ENCODE assay signal across 20 mouse cellular contexts in the genomic region with DNA sequence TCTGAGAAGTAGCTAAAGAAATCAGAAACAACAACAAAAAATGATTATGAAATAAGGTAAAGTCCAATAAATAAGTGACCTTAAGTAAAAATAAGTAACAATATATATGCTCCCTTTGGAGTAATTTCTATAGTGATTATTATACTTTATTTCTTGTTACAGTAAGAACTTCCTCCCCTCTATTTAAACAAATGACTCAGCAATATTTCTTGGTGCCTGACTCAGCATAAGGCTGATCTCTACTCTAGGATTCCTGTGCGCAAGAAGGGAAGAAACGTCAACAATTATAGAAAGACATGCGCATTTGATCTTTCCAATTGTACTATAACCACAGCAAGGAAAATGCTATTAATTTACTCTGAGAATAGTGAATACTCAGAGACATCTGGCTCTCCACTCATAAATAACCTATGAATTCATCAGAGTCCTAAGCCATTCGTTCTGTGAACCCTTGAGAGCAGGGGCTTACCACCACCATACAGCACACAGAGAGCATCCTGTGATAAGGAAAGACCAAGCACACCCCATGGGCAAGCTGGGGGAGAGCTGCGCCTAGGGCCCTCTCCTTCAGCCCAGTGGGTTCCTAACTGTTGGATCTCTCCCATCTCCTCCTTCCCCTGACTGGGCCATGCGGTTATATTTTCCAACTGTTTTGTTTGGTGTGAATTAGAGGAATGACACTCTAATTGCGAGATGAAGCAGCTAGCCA.
DNase-seq lines count a peak whose midpoint lies in the region; ATAC-seq and TF ChIP-seq lines count a peak whose summit lies in the region.
"Had no signal": no experiment of that assay in that cellular context is flagged by ENCODE, and none has a peak within 500 bp of the region (broad histone marks: within the 10 kb centered on the region; RNA-seq: fewer than 3 reads in every experiment).

No protein-coding gene starts in this region.

- no peak overlapping the region for H3K4me3 ChIP-seq in ES-E14 (ENCODE audit: insufficient read depth in 1 of 2, low read depth in 1 of 2, low read length in 2 of 2, poor library complexity in 1 of 2, severe bottlenecking in 1 of 2)
- no peak overlapping the region for H3K4me3 ChIP-seq in liver, postnatal 0 days (ENCODE audit: low read depth, low read length)
- no peak overlapping the region for H3K4me3 ChIP-seq in midbrain, embryonic 16.5 days (ENCODE audit: low read depth, low read length)
- H3K4me3 ChIP-seq: erythroblast, embryonic 14.5 days; forebrain, embryonic 15.5 days; hindbrain, embryonic 12.5 days; limb, embryonic 15.5 days; midbrain, embryonic 15.5 days had no signal

- no peak overlapping the region for H3K4me2 ChIP-seq in liver, postnatal 0 days (ENCODE audit: low read depth, low read length)
- no peak overlapping the region for H3K4me2 ChIP-seq in midbrain, embryonic 16.5 days (ENCODE audit: low read length)
- H3K4me2 ChIP-seq: forebrain, embryonic 15.5 days; heart, embryonic 11.5 days; hindbrain, embryonic 12.5 days; limb, embryonic 15.5 days; midbrain, embryonic 15.5 days had no signal

- no peak overlapping the region for H3K27ac ChIP-seq in ES-E14 (ENCODE audit: insufficient read depth, low read depth, low read length, poor library complexity, severe bottlenecking)
- no peak overlapping the region for H3K27ac ChIP-seq in liver, postnatal 0 days (ENCODE audit: low read depth)
- H3K27ac ChIP-seq in midbrain, embryonic 16.5 days (ENCODE audit: low read length): no peak overlapping the region
- H3K27ac ChIP-seq: forebrain, embryonic 15.5 days; hindbrain, embryonic 12.5 days; limb, embryonic 15.5 days; midbrain, embryonic 15.5 days had no signal

- H3K9ac ChIP-seq in ES-E14 (ENCODE audit: insufficient read depth, low read depth, low read length, poor library complexity, severe bottlenecking): no peak overlapping the region
- no peak overlapping the region for H3K9ac ChIP-seq in liver, postnatal 0 days (replicated peaks)
- no peak overlapping the region for H3K9ac ChIP-seq in midbrain, embryonic 16.5 days (ENCODE audit: low read depth, low read length)
- H3K9ac ChIP-seq: forebrain, embryonic 15.5 days; hindbrain, embryonic 12.5 days; limb, embryonic 15.5 days; midbrain, embryonic 15.5 days had no signal

- TF ChIP-seq CTCF in liver, postnatal 0 days (IDR thresholded peaks at IDR 0.05; ENCODE audit: low read depth): no peak

- H3K27me3 ChIP-seq in liver, postnatal 0 days (ENCODE audit: insufficient read depth, low read length): no peaks in the 10 kb centered on the region
- no peaks in the 10 kb centered on the region for H3K27me3 ChIP-seq in midbrain, embryonic 16.5 days (ENCODE audit: control insufficient read depth, insufficient read depth, low read depth, low read length)
- H3K27me3 ChIP-seq: forebrain, embryonic 15.5 days; hindbrain, embryonic 12.5 days; limb, embryonic 15.5 days; midbrain, embryonic 15.5 days had no signal

- in situ Hi-C loops in ES-E14 (cut with MboI; ENCODE audit: low sequenced_read_pairs in 2 of 2, unreplicated experiment in 2 of 2): no loop called here

- H3K9me3 ChIP-seq in ES-E14 (ENCODE audit: control insufficient read depth, insufficient read depth, low read depth, low read length): no peaks in the 10 kb centered on the region
- H3K9me3 ChIP-seq in liver, postnatal 0 days (ENCODE audit: low read length): no peaks in the 10 kb centered on the region
- H3K9me3 ChIP-seq in midbrain, embryonic 16.5 days (replicated peaks; ENCODE audit: control insufficient read depth, low read length, poor library complexity, severe bottlenecking): no peaks in the 10 kb centered on the region
- H3K9me3 ChIP-seq: forebrain, embryonic 15.5 days; hindbrain, embryonic 12.5 days; limb, embryonic 15.5 days; midbrain, embryonic 15.5 days had no signal

- no peak for TF ChIP-seq EP300 in liver, postnatal 0 days (IDR thresholded peaks at IDR 0.05; ENCODE audit: low read depth)

- WGBS in liver, postnatal 0 days (ENCODE audit: insufficient replicate concordance): 64% methylated on average over 7 of the region's 7 CpGs
- 72% methylated on average over 7 of the region's 7 CpGs for WGBS in midbrain, embryonic 16.5 days

- DNase-seq in 416B (ENCODE audit: low read depth) (peak; percentile 60), ES-E14 (ENCODE audit: low read depth, low spot score) (no peak)
- DNase-seq in c-Kit-positive CD71-positive TER-119-negative erythroid progenitor cells, embryonic 14.5 days (ENCODE audit: low read depth): peak; percentile 6
- DNase-seq in liver, postnatal 0 days: no peak
- no peak for DNase-seq in cerebellum, adult 9-11 months
- DNase-seq: cerebellum, adult 11 months; cerebellum, postnatal 25 days; heart, postnatal 10 days; kidney, adult 2 months; kidney, postnatal 10 days; layer of hippocampus, postnatal 36 days had no signal

- peaks cover 3 to 7% of the 10 kb centered on the region in 2 experiments; a peak in 1 of 4 replicates for H3K4me1 ChIP-seq in ES-E14 (ENCODE audit: control insufficient read depth in 2 of 2, insufficient read depth in 2 of 2, low read length in 2 of 2, poor library complexity in 1 of 2)
- H3K4me1 ChIP-seq in liver, postnatal 0 days (ENCODE audit: insufficient read depth): no peaks in the 10 kb centered on the region
- no peaks in the 10 kb centered on the region for H3K4me1 ChIP-seq in midbrain, embryonic 16.5 days (ENCODE audit: control insufficient read depth, insufficient read depth, low read length)
- H3K4me1 ChIP-seq: hindbrain, embryonic 12.5 days; midbrain, embryonic 15.5 days had no signal

- 0 out of 2 replicates have a peak, but pooled peaks have one; percentile 48 for ATAC-seq in liver, postnatal 0 days
- ATAC-seq in erythroblast, adult 5-6 weeks (replicated peaks; ENCODE audit: low FRiP score, poor library complexity, severe bottlenecking): no peak
- no peak for ATAC-seq in midbrain, embryonic 16.5 days
- ATAC-seq: forebrain, embryonic 15.5 days; lung, postnatal 0 days; midbrain, embryonic 15.5 days had no signal

- no peaks in the 10 kb centered on the region for H3K36me3 ChIP-seq in ES-E14 (ENCODE audit: control insufficient read depth, insufficient read depth, low read length, poor library complexity, severe bottlenecking)
- no peaks in the 10 kb centered on the region for H3K36me3 ChIP-seq in liver, postnatal 0 days (replicated peaks; ENCODE audit: insufficient read depth, low read length)
- no peaks in the 10 kb centered on the region for H3K36me3 ChIP-seq in midbrain, embryonic 16.5 days (ENCODE audit: control insufficient read depth, insufficient read depth, low read length)
- H3K36me3 ChIP-seq: forebrain, embryonic 15.5 days; hindbrain, embryonic 12.5 days; limb, embryonic 15.5 days; midbrain, embryonic 15.5 days had no signal

TF ChIP-seq in ES-E14, 5 proteins besides CTCF, POLR2A, EP300 and RAD21:
- TF ChIP-seq ZNF384 (IDR thresholded peaks at IDR 0.05; ENCODE audit: low read depth, low read length) (no peak), HCFC1 (IDR thresholded peaks at IDR 0.05; ENCODE audit: borderline replicate concordance, insufficient read depth, low read length) (no peak), ZC3H11A (IDR thresholded peaks at IDR 0.05; ENCODE audit: borderline replicate concordance, low read depth, low read length) (no peak), CHD2 (IDR thresholded peaks at IDR 0.05; ENCODE audit: low read depth, low read length) (no peak), MAFK (IDR thresholded peaks at IDR 0.05; ENCODE audit: insufficient read depth, low read depth, low read length) (peak; percentile 88)

Comparison
In these comparisons a context has a peak if more than half of its experiments do, and no peak if none do; other contexts are left out.
1. DNase-seq: peak in 416B (single experiment) and c-Kit-positive CD71-positive TER-119-negative erythroid progenitor cells, embryonic 14.5 days (single experiment); none in ES-E14 (single experiment), liver, postnatal 0 days (single experiment) and cerebellum, adult 9-11 months (single experiment).